Mouse (Mus musculus) forebrain, embryonic 15.5 days (tissue): ENCODE data around the gene Gm33543. TPM values are rescaled to one million over a fixed set of nuclear protein-coding genes. Genes with fewer than 3 reads are reported as not detected.

Experiments
- ATAC-seq: fragments of 200-750 bp; cut with Nextera tagmentation; replicated peaks from 2 replicates; pipeline ENCODE4 v1.8.0; 2017; ENCODE audit warnings: mild to moderate bottlenecking, moderate TSS enrichment, moderate library complexity
- H3K27ac ChIP-seq: fragments of 300-500 bp; sonication (generic); replicated peaks from 2 replicates; pipeline ENCODE4 v1.5.1; 2015; ENCODE audit warnings: mild to moderate bottlenecking, inconsistent platforms
- H3K27me3 ChIP-seq: fragments of 300-500 bp; sonication (generic); 2 replicates; pipeline ENCODE4 v1.6.1; 2015; ENCODE audit warnings: inconsistent platforms
- H3K36me3 ChIP-seq: fragments of 300-500 bp; sonication (generic); 2 replicates; pipeline ENCODE4 v1.6.1; 2015; ENCODE audit warnings: mild to moderate bottlenecking, inconsistent platforms
- H3K4me1 ChIP-seq: fragments of 300-500 bp; sonication (generic); 2 replicates; pipeline ENCODE4 v1.6.1; 2015; ENCODE audit warnings: inconsistent platforms
- H3K4me2 ChIP-seq: fragments of 300-500 bp; sonication (generic); replicated peaks from 2 replicates; pipeline ENCODE4 v1.6.1; 2015; ENCODE audit warnings: mild to moderate bottlenecking, inconsistent platforms
- H3K4me3 ChIP-seq: fragments of 300-500 bp; sonication (generic); 2 replicates; pipeline ENCODE4 v1.5.1; 2015; ENCODE audit warnings: mild to moderate bottlenecking, inconsistent platforms
- H3K9ac ChIP-seq: fragments of 300-500 bp; sonication (generic); replicated peaks from 2 replicates; pipeline ENCODE4 v1.6.1; 2015; ENCODE audit warnings: mild to moderate bottlenecking, inconsistent platforms
- H3K9me3 ChIP-seq: fragments of 300-500 bp; sonication (generic); 2 replicates; pipeline ENCODE4 v1.6.1; 2016; ENCODE audit warnings: inconsistent platforms
- WGBS: fragments of 180-500 bp; shearing (Covaris S2); methylation state at CpG from one replicate; pipeline ENCODE4 v1.1.7; 2015; ENCODE audit warnings: mixed read lengths; 5-methylcytosine and 5-hydroxymethylcytosine counted together
- polyA plus RNA-seq: library from polyadenylated mRNA; unstranded; fragments of >200 nt; fragmentation: Nextera tagmentation; extraction: Ambion mirVana; gene quantifications from 2 replicates; pipeline ENCODE4 v1.2.1, GENCODE M21; 2015

Gene Gm33543
- polyA plus RNA-seq, 1 experiment from 2014 or later: not detected

DNA sequence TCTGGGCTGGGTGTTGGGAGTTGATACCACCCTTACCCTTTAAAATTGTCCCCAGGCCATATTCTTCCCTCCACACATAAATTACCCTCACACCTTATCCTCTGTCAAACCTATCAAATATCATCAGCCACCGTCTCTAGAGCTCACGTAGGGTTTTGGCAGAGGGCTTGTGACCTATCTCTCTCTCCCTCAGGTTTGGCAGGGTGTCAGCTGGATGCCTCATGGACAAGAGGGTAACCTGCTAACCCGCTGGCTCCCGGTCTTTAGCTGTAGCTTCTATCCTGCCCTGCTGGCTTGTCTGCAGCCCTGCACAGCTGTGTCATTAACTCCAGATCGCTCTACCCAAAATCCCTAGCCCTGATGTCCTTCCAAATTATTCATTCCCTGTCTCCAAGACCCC is 14.4 kb downstream of the Gm33543 start:
- Histone ChIP-seq H3K9ac (no peak overlapping the region), H3K27me3 (no peaks in the 10 kb centered on the region), H3K36me3 (no peaks in the 10 kb centered on the region), H3K4me1 (no peaks in the 10 kb centered on the region), H3K27ac (no peak overlapping the region), H3K4me2 (no peak overlapping the region), H3K9me3 (no peaks in the 10 kb centered on the region), H3K4me3 (no peak overlapping the region)
- ATAC-seq: no peak
- WGBS: 88% methylated on average over 5 of the region's 5 CpGs

DNA sequence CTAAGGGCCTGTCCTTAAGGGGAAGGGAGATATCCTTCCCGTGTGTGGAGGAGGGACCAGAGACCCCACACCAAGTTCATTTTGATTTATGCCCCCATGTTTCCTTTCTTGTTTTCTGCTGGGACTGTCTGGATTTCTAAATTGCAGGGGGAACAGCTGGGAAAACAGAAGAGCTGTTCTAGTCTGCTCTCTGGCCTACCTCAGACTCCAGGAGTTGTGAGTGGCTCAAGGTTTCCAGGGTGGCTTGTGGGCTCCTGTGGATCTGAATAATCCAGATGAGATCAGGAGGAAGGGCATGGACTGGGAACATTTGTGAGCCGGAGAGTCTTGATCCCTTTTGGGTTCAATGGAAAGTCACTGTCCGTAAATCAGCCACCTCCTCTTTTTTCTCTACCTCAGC is 17.1 kb downstream of the Gm33543 start:
- no peak for ATAC-seq
- Histone ChIP-seq H3K4me3 (no peak overlapping the region), H3K4me1 (no peaks in the 10 kb centered on the region), H3K36me3 (no peaks in the 10 kb centered on the region), H3K9ac (no peak overlapping the region), H3K4me2 (no peak overlapping the region), H3K27ac (no peak overlapping the region), H3K9me3 (no peaks in the 10 kb centered on the region), H3K27me3 (no peaks in the 10 kb centered on the region)
- WGBS: 44% methylated on average over 3 of the region's 3 CpGs

DNA sequence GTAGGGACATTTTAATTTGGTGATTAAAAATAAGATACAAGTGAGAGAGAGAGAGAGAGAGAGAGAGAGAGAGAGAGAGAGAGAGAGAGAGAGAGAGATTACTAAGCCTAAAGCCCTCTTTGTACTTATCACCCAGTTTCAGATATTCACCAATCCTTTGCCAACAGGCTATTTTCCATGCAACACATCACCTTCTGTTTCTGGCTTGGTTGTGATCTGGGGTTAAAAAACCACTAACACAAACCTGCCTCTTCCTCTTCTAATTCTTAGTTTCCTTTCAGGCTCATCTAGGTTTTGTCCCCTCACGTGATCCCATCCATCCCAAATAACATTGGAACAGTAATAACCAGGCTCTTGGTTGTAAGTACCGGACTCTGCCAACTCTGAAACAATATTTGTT is 24.2 kb downstream of the Gm33543 start:
- no peak for ATAC-seq
- Histone ChIP-seq H3K9ac (no peak overlapping the region), H3K4me2 (no peak overlapping the region), H3K4me3 (no peak overlapping the region), H3K9me3 (no peaks in the 10 kb centered on the region), H3K27me3 (no peaks in the 10 kb centered on the region), H3K27ac (no peak overlapping the region), H3K4me1 (peaks cover 9% of the 10 kb centered on the region), H3K36me3 (no peaks in the 10 kb centered on the region)
- 80% methylated on average over 2 of the region's 2 CpGs for WGBS

DNA sequence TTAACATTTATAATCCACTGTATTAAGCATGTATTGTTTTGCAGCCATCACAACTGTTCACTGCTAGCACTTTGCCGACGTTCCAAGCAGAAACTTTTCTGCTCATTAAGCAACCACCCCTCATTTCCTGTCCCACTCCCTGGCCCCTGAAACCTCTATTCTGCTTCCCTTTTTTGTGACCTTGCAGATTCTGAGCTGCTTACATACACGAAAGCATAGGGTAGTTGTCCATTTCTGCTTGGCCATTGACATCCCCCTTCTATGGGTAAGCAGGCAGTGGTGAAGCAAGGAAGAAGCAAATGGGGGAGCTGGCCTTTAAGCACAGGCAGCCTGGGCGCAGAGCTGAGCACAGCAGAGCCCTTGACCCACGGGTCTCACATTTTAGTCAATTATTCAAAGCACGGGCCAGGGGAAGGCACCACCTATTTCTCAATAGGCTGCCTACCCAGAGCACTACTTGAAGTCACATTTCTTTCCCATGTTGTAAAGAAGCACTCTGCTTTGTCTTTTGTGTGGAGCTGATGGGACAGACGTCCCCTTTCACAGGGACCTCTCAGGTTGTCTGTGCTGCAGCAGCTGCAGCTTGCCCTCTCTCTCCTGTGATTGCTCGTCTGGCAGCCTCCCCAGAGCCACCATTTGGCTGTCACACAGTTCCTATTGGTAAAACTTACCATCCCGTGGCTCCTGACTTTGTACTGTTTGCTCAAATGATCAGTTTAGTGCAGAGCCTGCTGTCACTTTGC is 25.1 kb downstream of the Gm33543 start:
- peaks cover 9% of the 10 kb centered on the region for H3K4me1 ChIP-seq
- H3K27ac ChIP-seq: no peak overlapping the region
- H3K4me2 ChIP-seq: no peak overlapping the region
- H3K36me3 ChIP-seq: no peaks in the 10 kb centered on the region
- H3K4me3 ChIP-seq: no peak overlapping the region
- H3K9ac ChIP-seq: no peak overlapping the region
- H3K27me3 ChIP-seq: no peaks in the 10 kb centered on the region
- H3K9me3 ChIP-seq: no peaks in the 10 kb centered on the region
- WGBS: 23% methylated on average over 9 of the region's 9 CpGs
- peak; percentile 61; the same call in 1 of the 2 replicates for ATAC-seq

- H3K27me3 ChIP-seq: no peaks in the 10 kb centered on the region
- ATAC-seq: no peak
- H3K9ac ChIP-seq: no peak overlapping the region
- H3K4me2 ChIP-seq: no peak overlapping the region
- no peak overlapping the region for H3K4me3 ChIP-seq
- no peak overlapping the region for H3K27ac ChIP-seq
- peaks cover 9% of the 10 kb centered on the region for H3K4me1 ChIP-seq
- no peaks in the 10 kb centered on the region for H3K9me3 ChIP-seq
- 93% methylated on average over 6 of the region's 6 CpGs for WGBS
- H3K36me3 ChIP-seq: no peaks in the 10 kb centered on the region
These were observed 28.4 kb downstream of the Gm33543 start for GRCm38 (mm10) chr10:95814351-95814750.

- ATAC-seq: no peak
- Histone ChIP-seq H3K4me1 (no peaks in the 10 kb centered on the region), H3K27ac (no peak overlapping the region), H3K36me3 (no peaks in the 10 kb centered on the region), H3K9ac (no peak overlapping the region), H3K27me3 (no peaks in the 10 kb centered on the region), H3K4me3 (no peak overlapping the region), H3K9me3 (no peaks in the 10 kb centered on the region), H3K4me2 (no peak overlapping the region)
- WGBS: 57% methylated on average over 4 of the region's 4 CpGs
These were observed 30.9 kb downstream of the Gm33543 start for GRCm38 (mm10) chr10:95811869-95812268.

- Histone ChIP-seq H3K4me2 (no peak overlapping the region), H3K4me3 (no peak overlapping the region), H3K27ac (0 out of 2 replicates have a peak overlapping the region, but pooled peaks have one; percentile 19), H3K27me3 (no peaks in the 10 kb centered on the region), H3K4me1 (0 out of 2 replicates have a peak, but pooled peaks cover 4% of the 10 kb centered on the region), H3K9me3 (no peaks in the 10 kb centered on the region), H3K9ac (no peak overlapping the region), H3K36me3 (no peaks in the 10 kb centered on the region)
- 35% methylated on average over 2 of the region's 2 CpGs for WGBS
- no peak for ATAC-seq
These were observed 41.3 kb downstream of the Gm33543 start for GRCm38 (mm10) chr10:95801443-95801811.

DNA sequence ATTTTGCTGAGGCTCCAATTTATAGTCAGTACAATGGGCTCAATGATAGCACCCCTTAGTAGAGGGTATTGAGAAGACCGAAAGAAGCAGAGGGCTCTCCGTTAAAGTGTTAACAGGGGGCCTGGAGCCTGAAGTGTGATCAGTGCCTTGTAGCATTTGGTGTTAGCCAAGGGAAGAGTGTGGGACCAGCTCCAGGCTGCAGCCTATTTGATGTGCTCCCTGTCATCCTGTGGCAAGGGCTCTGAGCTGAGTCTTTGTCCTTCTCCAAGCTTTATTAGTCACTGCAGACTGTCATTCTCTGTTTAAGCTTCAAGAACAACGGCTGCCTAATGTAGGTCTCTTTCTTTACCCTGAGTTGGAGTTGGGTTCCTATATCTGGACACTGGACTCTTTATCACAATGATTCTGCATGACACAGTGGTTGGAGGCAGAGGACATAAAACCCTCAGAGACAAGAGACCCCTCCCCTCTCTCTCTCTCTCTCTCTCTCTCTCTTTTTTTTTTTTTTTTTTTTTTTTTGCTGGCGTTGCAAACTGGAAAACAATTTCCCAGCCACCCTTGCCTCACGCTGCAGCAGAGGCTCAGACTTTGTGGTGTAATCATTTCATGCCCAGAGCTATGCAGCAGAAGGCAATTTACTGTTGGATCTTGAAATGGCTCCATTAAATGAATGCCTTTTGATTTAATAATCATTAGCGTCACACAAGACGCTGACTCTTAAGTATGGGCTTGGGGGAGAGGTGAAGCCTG is 41.9 kb downstream of the Gm33543 start:
- no peak for ATAC-seq
- H3K27ac ChIP-seq: no peak overlapping the region
- no peak overlapping the region for H3K4me2 ChIP-seq
- H3K4me3 ChIP-seq: no peak overlapping the region
- 42% methylated on average over 7 of the region's 7 CpGs for WGBS
- H3K9me3 ChIP-seq: no peaks in the 10 kb centered on the region
- no peaks in the 10 kb centered on the region for H3K36me3 ChIP-seq
- 0 out of 2 replicates have a peak, but pooled peaks cover 4% of the 10 kb centered on the region for H3K4me1 ChIP-seq
- no peak overlapping the region for H3K9ac ChIP-seq
- no peaks in the 10 kb centered on the region for H3K27me3 ChIP-seq

DNA sequence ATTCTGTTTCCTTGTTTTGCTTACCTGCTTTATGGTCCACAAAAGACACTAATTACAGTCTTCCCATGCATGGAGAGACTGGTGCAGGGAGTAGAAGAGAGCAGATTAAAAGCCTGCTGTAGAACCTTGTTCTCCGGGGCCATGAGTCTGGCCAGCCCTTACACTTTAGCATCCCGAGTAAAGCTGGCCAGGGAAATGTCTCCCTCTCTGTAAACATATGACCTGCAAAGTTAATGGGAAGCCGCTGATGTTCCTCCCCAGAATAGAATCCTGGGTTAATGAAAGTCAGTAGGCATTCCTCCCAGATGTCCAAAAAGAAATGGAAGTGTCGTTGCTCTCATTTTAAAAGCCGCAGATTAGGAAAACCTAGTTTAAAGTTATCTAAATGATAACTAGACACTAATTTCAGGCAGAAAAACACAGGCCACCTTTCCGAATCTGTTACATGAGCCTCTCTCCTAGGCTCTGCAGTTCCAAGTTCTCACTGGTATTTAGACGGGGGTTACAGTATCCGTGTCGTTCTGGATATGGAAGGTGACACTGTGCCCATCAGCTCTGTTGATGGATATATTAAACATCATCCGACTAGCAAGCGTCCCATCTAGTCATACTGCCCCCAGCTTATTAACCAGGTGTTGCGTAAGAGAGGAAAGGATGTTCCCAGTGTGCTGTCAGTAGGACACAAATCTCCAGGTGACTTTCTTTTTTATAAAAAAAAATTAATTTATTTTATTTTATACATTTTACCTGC is 44.9 kb downstream of the Gm33543 start:
- no peaks in the 10 kb centered on the region for H3K9me3 ChIP-seq
- no peak overlapping the region for H3K4me3 ChIP-seq

GRCm38 (mm10) chr10:95795500-95795899 is 47.2 kb downstream of the Gm33543 start:
- no peak overlapping the region for H3K4me3 ChIP-seq
- no peak for ATAC-seq
- H3K27me3 ChIP-seq: no peaks in the 10 kb centered on the region
- no peaks in the 10 kb centered on the region for H3K36me3 ChIP-seq
- WGBS: 83% methylated on average over 4 of the region's 4 CpGs
- H3K27ac ChIP-seq: no peak overlapping the region
- no peak overlapping the region for H3K9ac ChIP-seq
- H3K4me2 ChIP-seq: no peak overlapping the region
- H3K9me3 ChIP-seq: no peaks in the 10 kb centered on the region
- H3K4me1 ChIP-seq: peaks cover 11% of the 10 kb centered on the region

More for the DNA sequence above, 44.9 kb downstream of the Gm33543 start:
- Histone ChIP-seq H3K36me3 (no peaks in the 10 kb centered on the region), H3K4me1 (0 out of 2 replicates have a peak, but pooled peaks cover 4% of the 10 kb centered on the region), H3K27ac (no peak overlapping the region), H3K9ac (no peak overlapping the region), H3K27me3 (no peaks in the 10 kb centered on the region), H3K4me2 (no peak overlapping the region)
- no peak for ATAC-seq
- WGBS: 95% methylated on average over 12 of the region's 12 CpGs

DNA sequence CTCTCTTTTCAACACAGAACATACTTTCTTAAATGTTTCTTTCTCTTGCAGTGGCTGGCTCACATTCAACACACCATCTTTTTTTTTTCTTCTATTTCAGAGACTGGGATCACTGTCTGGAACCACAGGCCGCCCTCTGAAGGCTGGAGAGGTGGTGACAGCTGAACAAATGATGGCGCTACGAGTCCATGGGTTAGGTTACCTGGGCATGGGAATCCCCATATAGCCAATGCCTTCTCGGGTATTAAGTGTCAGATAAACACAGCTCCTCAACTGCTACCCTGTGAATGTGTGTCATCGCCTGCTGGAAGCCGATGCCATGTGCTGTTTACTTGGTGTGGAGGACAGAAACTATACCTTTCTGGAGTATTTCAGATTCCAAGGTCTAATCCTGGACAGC is 48.0 kb downstream of the Gm33543 start:
- 89% methylated on average over 6 of the region's 6 CpGs for WGBS
- H3K27ac ChIP-seq: no peak overlapping the region
- no peak for ATAC-seq

DNA sequence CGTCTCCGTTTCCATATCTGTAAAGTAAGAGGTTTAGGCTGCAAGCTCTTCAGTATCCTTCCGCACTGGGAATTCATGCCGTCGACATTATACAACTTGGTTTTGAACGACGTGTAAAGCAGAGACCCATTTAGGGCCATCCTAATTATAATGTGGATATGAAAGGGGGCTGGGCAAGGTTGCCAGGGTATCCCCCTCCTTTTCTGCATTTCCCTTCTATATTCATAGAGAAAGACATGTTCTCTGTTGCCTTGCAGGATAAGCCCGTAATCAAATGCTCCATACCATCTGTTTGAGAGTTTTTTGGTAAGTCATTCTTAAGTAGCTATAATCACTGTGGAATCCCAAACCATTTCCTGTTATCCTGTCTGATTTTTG is 51.3 kb downstream of the Gm33543 start:
- WGBS: 35% methylated on average over 8 of the region's 8 CpGs
- ATAC-seq: peak; percentile 53; the same call in 1 of the 2 replicates
- no peaks in the 10 kb centered on the region for H3K9me3 ChIP-seq
- no peaks in the 10 kb centered on the region for H3K36me3 ChIP-seq
- H3K4me2 ChIP-seq: peak overlapping the region; percentile 35
- H3K27me3 ChIP-seq: no peaks in the 10 kb centered on the region
- H3K9ac ChIP-seq: no peak overlapping the region
- no peak overlapping the region for H3K4me3 ChIP-seq
- no peak overlapping the region; the same call in 1 of the 2 replicates for H3K27ac ChIP-seq
- H3K4me1 ChIP-seq: peaks cover 13% of the 10 kb centered on the region

More for the DNA sequence above, 48.0 kb downstream of the Gm33543 start:
- Histone ChIP-seq H3K4me3 (no peak overlapping the region), H3K36me3 (no peaks in the 10 kb centered on the region), H3K9me3 (no peaks in the 10 kb centered on the region), H3K9ac (no peak overlapping the region), H3K4me2 (no peak overlapping the region), H3K4me1 (peaks cover 13% of the 10 kb centered on the region), H3K27me3 (no peaks in the 10 kb centered on the region)
